Mouse (Mus musculus) liver, postnatal 0 days (tissue): Measurements from ENCODE around the gene Ubac2. TPM values are rescaled to one million over a fixed set of nuclear protein-coding genes. Genes with fewer than 3 reads are reported as not detected.
A peak's percentile ranks its signal among the peaks of the same experiment; 100 is the strongest.

Experiments used
- ATAC-seq: fragments of 200-750 bp; cut with Nextera tagmentation; 2 replicates; pipeline ENCODE4 v1.8.0; 2017; ENCODE audit warnings: mild to moderate bottlenecking, moderate library complexity
- DNase-seq: peaks from one replicate; pipeline ENCODE4 v3.0.0-alpha.2; 2016
- H3K27ac ChIP-seq: fragments of 300-500 bp; sonication (generic); 2 replicates; pipeline ENCODE4 v1.5.1; 2014; ENCODE audit warnings: antibody characterized with exemption, moderate library complexity, mild to moderate bottlenecking, low read depth
- H3K27me3 ChIP-seq: fragments of 300-500 bp; sonication (generic); 2 replicates; pipeline ENCODE4 v1.6.1; 2014; ENCODE audit warnings: low read length, control low read depth, mixed read lengths; ENCODE audit not compliant: insufficient read depth
- H3K36me3 ChIP-seq: fragments of 300-500 bp; sonication (generic); replicated peaks from 2 replicates; pipeline ENCODE4 v1.6.1; 2014; ENCODE audit warnings: mild to moderate bottlenecking, control low read depth, low read length, moderate library complexity, mixed read lengths; ENCODE audit not compliant: insufficient read depth
- H3K4me1 ChIP-seq: fragments of 300-500 bp; sonication (generic); 2 replicates; pipeline ENCODE4 v1.6.1; 2014; ENCODE audit warnings: antibody characterized with exemption, mild to moderate bottlenecking, control low read depth; ENCODE audit not compliant: insufficient read depth
- H3K4me2 ChIP-seq: fragments of 300-500 bp; sonication (generic); 2 replicates; pipeline ENCODE4 v1.6.1; 2014; ENCODE audit warnings: low read depth, mild to moderate bottlenecking, low read length, moderate library complexity, mixed read lengths
- H3K4me3 ChIP-seq: fragments of 300-500 bp; sonication (generic); 2 replicates; pipeline ENCODE4 v1.5.1; 2014; ENCODE audit warnings: low read depth, low read length
- H3K9ac ChIP-seq: fragments of 300-500 bp; sonication (generic); replicated peaks from 2 replicates; pipeline ENCODE4 v1.6.1; 2014; ENCODE audit warnings: mild to moderate bottlenecking, moderate library complexity
- H3K9me3 ChIP-seq: fragments of 300-500 bp; sonication (generic); 2 replicates; pipeline ENCODE4 v1.6.1; 2016; ENCODE audit warnings: mild to moderate bottlenecking, control low read depth, low read length, mixed read lengths
- CTCF ChIP-seq: sonication (generic); IDR thresholded peaks from 2 replicates; pipeline ENCODE4 v1.5.1; 2016; ENCODE audit warnings: antibody characterized with exemption, low read depth
- EP300 ChIP-seq: IDR thresholded peaks from 2 replicates; pipeline ENCODE4 v1.6.1; 2016; ENCODE audit warnings: antibody characterized with exemption, low read depth, mild to moderate bottlenecking
- WGBS: fragments of 180-500 bp; shearing (Covaris S2); extraction: QIAGEN DNeasy Blood & Tissue Kit; methylation state at CpG from one replicate; pipeline ENCODE4 v1.1.7; 2014; ENCODE audit not compliant: insufficient replicate concordance; 5-methylcytosine and 5-hydroxymethylcytosine counted together
- polyA plus RNA-seq: library from polyadenylated mRNA; unstranded; fragments of >200 nt; fragmentation: Nextera tagmentation; extraction: Ambion mirVana; gene quantifications from 2 replicates; pipeline ENCODE4 v1.2.1, GENCODE M21; 2015

The Ubac2 gene
- polyA plus RNA-seq, 1 experiment from 2014 or later, result 27.4 TPM

DNA sequence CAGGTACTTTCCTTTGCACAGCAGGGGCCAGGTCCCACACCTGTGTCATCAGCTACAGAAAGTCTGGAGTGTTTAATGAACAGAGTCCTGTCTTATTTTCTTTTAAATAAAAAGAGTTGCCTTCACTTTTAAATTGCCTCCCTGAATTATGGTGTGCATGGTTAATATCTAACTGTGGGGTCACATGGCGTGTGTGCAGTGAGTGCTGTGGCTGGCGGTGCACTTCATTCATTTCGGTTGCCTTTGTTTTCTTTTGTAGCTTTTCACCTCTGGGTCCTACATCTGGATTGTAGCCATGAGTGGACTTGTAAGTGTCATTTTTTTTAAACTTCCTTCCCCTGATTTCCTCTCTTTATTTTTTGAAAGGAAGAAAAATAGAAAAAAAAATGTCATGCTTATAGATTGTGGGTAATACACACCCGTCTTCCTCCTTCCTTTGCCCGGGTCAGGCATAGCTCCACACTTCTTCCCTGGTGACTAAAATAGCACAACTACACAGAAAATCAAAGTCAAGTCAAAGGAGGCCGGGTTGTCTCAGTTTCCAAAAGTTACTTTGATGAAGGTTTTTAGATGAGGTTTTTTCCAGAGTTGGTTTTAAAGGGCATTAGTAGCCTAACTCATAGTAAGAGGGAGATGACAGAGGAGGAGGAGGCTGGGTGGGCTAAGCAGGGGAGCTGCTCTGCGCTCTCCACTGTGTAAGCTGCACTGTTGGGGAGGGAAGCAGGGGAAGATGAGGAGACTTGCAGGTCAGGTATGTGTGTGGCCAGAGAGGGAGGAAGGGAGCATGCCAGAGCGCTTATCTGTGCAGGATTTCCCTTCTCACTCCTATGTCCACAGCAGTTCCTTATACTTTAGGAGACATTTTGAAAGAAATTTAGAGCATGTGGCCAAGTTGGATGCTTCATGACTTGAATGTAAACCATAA, 104.9 kb downstream of the Ubac2 start:
- Histone ChIP-seq H3K27ac (no peak overlapping the region), H3K27me3 (no peaks in the 10 kb centered on the region), H3K4me2 (no peak overlapping the region), H3K9ac (no peak overlapping the region), H3K4me3 (no peak overlapping the region), H3K4me1 (peaks cover 12% of the 10 kb centered on the region), H3K9me3 (no peaks in the 10 kb centered on the region), H3K36me3 (no peaks in the 10 kb centered on the region; the same call in 1 of the 2 replicates)
- 33% methylated on average over 8 of the region's 8 CpGs for WGBS
- TF ChIP-seq CTCF (no peak), EP300 (no peak)
- no peak for DNase-seq
- 0 out of 2 replicates have a peak, but pooled peaks have one; percentile 31 for ATAC-seq

DNA sequence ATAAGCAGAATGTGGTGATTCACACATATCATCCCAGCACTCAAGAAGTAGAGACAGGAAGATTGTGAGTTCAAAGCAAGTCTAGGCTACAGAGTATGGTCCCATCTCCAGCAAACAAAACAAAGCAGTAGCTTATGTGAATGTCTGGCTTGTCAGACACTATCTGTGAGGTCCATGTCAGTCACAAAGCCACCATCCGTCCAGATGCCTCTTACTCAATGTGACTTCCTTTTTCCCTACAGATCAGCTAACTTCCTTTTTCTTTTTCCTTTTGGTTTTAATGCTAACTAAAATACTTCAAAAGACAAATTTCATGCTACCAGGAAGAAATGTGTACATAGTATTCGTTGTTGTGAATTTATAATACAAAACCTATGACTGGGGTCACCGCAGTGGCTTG, 107.1 kb downstream of the Ubac2 start:
- no peaks in the 10 kb centered on the region; the same call in 1 of the 2 replicates for H3K36me3 ChIP-seq
- ATAC-seq, result 0 out of 2 replicates have a peak, but pooled peaks have one; percentile 33
- DNase-seq, result no peak
- 32% methylated on average over 3 of the region's 3 CpGs for WGBS
- H3K4me3 ChIP-seq, result no peak overlapping the region
- H3K4me2 ChIP-seq, result no peak overlapping the region
- H3K27ac ChIP-seq, result no peak overlapping the region
- TF ChIP-seq CTCF (no peak), EP300 (no peak)
- no peaks in the 10 kb centered on the region for H3K27me3 ChIP-seq
- H3K9ac ChIP-seq, result no peak overlapping the region
- H3K9me3 ChIP-seq, result no peaks in the 10 kb centered on the region
- peaks cover 18% of the 10 kb centered on the region for H3K4me1 ChIP-seq

DNA sequence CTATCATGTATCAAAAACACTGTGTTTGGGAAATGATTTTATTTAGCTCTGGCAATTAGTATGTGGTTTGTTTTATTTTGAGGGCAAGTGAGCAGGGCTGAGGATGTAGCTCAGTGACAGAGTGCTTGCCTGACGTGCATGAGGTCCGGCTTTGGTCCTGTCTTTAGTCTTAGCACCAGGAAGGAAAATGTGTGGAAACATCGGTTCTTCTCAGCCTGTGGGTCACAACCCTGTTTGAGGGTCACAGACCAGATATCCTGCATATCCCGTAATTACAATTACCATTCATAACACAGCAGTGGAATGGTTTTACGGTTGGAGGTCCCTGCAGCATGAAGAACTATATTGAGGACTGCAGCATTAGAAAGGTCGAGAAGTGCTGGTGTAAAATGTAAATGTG, 107.6 kb downstream of the Ubac2 start:
- Histone ChIP-seq H3K9ac (no peak overlapping the region), H3K4me2 (no peak overlapping the region), H3K9me3 (no peaks in the 10 kb centered on the region), H3K27me3 (no peaks in the 10 kb centered on the region), H3K36me3 (no peaks in the 10 kb centered on the region; the same call in 1 of the 2 replicates), H3K4me1 (peaks cover 18% of the 10 kb centered on the region), H3K27ac (no peak overlapping the region), H3K4me3 (no peak overlapping the region)
- no peak for DNase-seq
- WGBS, result 61% methylated on average over 6 of the region's 6 CpGs
- no peak for TF ChIP-seq CTCF
- no peak for TF ChIP-seq EP300
- ATAC-seq, result peak; percentile 26; the same call in 1 of the 2 replicates

DNA sequence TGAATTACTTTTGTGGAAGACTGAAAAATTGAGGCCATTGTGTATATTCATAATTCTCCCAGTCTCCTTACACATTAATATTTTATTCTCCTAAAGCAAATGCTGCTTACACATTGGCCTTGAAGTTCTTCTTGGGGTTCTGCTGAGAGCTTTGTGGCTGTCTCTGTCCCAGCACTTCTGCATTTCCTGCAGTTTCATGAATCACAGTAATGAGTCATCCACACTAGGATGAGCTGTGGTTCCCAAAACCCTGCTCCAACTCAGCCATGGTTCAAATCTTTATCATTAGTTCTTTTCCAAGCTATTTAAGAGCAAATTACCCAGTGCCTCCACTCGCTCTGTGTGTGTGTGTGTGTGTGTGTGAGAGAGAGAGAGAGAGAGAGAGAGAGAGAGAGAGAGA, 108.9 kb downstream of the Ubac2 start:
- Histone ChIP-seq H3K9ac (no peak overlapping the region), H3K27me3 (no peaks in the 10 kb centered on the region), H3K4me1 (peaks cover 19% of the 10 kb centered on the region), H3K4me2 (no peak overlapping the region), H3K27ac (peak overlapping the region; percentile 60), H3K4me3 (no peak overlapping the region), H3K9me3 (no peaks in the 10 kb centered on the region), H3K36me3 (no peaks in the 10 kb centered on the region; the same call in 1 of the 2 replicates)
- whole genome bisulfite sequencing, result 74% methylated on average over 1 of the region's 1 CpGs
- ATAC-seq (no peak), DNase-seq (no peak)
- TF ChIP-seq EP300, result no peak
- TF ChIP-seq CTCF, result no peak

- Histone ChIP-seq H3K27me3 (no peaks in the 10 kb centered on the region), H3K4me3 (no peak overlapping the region), H3K4me2 (no peak overlapping the region), H3K9me3 (no peaks in the 10 kb centered on the region), H3K4me1 (peaks cover 22% of the 10 kb centered on the region), H3K36me3 (no peaks in the 10 kb centered on the region; the same call in 1 of the 2 replicates), H3K27ac (peak overlapping the region; percentile 57; the same call in 1 of the 2 replicates), H3K9ac (no peak overlapping the region)
- no peak for DNase-seq
- WGBS, result 74% methylated on average over 4 of the region's 4 CpGs
- ATAC-seq, result no peak
- TF ChIP-seq CTCF, result no peak
- no peak for TF ChIP-seq EP300
These were observed 109.3 kb downstream of the Ubac2 start for GRCm38 (mm10) chr14:121987691-121988090.

DNA sequence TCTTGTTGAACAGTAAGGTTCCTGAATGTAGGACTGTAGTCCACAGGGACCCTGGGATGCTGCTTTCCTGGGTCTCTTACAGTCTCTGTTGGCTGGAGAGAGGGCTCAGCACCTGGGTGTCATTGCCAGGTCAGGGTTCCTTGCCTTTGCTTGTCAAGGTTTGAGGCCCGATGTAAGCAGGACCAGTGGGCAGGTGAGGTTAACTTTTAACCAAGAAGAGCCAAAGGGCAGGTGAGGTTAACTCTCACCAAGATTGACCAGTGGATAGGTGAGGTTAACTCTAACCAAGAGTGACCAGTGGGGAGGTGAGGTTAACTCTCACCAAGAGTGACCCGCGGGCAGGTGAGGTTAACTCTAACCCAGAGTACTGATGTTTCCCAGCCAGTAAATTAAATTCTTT, 110.9 kb downstream of the Ubac2 start:
- TF ChIP-seq CTCF, result no peak
- TF ChIP-seq EP300, result no peak
- DNase-seq, result no peak

More for the DNA sequence above, 110.9 kb downstream of the Ubac2 start:
- Histone ChIP-seq H3K9ac (no peak overlapping the region), H3K9me3 (no peaks in the 10 kb centered on the region), H3K4me1 (peaks cover 20% of the 10 kb centered on the region), H3K27me3 (no peaks in the 10 kb centered on the region), H3K36me3 (peaks cover 3% of the 10 kb centered on the region), H3K4me3 (no peak overlapping the region), H3K27ac (no peak overlapping the region), H3K4me2 (no peak overlapping the region)
- no peak for ATAC-seq
- WGBS, result 72% methylated on average over 3 of the region's 3 CpGs
